Mouse (Mus musculus) adrenal gland, adult 8-10 months (tissue): ENCODE measurements around the gene Ctu2. TPM values are rescaled to one million over a fixed set of nuclear protein-coding genes. Genes with fewer than 3 reads are reported as not detected.

ENCODE experiments used
- DNase-seq: peaks from one replicate; pipeline ENCODE4 v3.0.0; 2022
- microRNA-seq, 2 experiments: library from miRNA; unstranded; fragments of <30 nt; microRNA quantifications; one replicate each; pipeline ENCODE4 v1.2.0; 2022
- total RNA-seq, 4 experiments: library from RNA; stranded (reverse); gene quantifications; 2 replicates each; pipeline ENCODE4 v1.2.4; 2022

Ctu2 gene
- total RNA-seq, 4 experiments from 2014 or later, result 25.8 to 28.5 (median 26.2) TPM

DNA sequence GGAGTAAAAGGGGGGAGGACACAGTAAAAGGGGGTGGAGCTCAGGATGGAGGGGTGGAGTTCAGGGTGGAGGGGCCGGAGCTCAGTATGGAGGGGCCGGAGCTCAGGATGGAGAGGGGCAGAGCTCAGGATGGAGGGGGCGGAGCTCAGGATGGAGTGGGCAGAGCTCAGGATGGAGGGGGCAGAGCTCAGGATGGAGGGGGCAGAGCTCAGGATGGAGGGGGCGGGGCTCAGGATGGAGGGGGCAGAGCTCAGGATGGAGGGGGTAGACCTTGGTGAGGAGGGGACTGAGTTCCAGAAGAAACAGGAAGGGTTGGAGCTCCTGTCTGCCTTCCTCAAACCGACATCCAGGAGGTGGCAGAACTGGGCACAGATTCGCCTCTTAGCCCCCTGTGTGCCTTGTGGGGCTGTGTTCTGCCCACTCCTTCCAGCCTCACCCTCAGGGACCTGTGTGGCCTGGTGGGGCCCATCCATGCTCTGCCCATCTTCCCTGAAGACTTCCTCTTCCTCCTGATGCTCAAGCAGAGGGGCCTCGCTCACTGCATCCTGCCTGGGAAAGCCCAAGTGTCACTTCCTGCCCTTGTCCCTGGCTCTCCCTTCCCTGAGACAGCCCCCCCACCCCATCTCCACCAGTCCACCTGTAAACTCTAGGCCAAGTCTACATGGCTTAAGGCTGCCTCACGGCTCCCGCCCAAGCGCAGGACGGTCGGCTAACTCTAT lies 21.2 kb downstream of the Ctu2 start:
- DNase-seq, result no peak

DNA sequence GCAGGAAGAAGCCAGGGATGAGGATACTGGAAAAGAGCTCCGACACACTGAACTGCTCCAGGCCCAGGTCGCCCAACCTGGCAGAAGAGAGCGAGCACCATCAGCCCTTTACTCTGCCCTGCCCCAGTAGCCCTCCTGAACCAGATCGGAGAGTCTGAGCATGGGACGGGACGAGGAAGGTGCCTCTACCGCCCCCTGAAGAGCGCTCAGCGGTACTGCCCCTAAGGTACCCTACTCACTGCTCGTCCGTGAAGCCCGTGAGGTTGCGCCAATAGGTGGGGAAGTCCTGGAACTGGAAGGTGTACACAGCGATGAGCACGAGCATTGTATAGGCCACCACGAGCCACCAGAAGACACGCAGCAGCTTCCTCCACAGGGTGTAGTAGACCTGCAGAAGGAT lies 22.0 kb downstream of the Ctu2 start:
- DNase-seq, result no peak

DNA sequence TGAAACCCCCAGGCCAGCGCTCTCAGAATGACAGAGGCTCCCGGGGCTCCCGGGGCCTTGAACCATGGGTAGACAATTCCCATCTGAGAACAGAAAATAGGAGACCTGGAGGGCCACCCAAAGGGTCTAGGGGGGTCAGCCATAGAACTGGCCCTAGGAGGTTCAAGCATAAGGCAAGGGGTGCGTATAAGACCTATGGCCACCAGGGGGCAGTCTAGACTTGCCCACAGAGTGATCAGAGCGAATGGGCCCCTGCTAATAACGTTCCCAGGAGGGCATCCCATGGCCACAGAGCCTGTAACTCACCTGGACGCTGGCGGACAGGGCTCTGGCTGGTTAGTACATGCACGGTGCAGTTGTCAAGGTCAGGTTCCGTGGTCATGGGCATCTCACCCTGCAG lies 24.9 kb downstream of the Ctu2 start:
- DNase-seq, result peak; percentile 51

DNA sequence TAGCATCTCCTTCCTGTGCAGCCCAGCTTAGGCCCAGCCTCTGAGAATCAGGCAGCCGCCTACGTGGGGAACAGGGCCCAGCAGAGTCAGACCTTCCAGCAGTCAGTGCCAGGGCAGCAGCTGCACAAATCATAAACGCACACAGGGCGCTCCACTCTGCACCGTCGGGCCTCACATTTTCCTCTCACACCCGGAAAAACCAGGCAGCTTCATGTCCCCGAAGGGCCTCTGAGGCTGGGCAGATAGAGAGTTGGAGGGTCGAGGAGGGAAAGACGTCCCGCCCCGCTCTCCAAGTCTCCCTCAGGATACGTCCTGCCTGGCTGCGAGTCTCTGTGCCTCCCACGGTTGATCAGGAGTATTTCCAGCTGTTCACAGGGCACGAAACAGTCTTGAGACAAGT lies 35.6 kb downstream of the Ctu2 start:
- no peak for DNase-seq

DNA sequence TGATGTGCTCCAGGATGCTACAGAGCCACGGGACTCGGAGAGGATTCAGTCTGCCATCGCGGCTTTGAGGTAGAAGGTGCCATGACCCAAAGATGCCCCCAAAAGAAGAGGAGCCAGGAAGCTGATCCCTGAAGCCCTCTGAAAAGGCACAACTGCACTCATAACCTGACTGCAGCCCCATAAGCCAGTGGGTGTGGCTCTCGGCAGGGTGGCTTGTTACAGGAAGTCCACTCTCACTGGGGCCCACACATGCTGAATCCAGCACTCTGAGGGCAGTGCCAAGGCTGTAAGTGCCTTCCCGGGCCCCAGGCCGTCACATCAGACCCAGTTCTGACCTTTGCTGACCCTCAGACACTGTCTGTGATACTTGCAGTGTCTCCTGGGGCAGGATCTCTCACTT lies 36.4 kb downstream of the Ctu2 start:
- no peak for DNase-seq

DNA sequence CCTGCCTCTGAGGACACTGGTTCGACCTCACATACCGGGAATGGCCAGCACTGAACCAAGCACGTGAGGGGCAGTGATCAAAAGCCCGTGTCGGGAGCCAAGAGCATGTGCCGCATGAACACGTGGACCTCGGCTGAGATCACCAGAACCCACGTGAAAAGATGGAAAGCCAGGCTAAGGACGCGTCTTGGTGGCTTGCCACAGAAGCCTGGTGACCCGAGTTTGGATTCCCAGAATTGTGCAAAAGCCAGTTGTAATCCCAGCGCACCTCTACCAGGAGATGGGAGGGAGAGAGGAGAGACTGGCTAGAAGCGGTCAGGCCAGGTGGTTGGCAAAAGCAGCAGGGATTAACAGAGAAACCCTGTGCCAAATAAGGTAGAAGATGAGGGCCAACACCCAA lies 39.8 kb downstream of the Ctu2 start:
- DNase-seq, result no peak

DNA sequence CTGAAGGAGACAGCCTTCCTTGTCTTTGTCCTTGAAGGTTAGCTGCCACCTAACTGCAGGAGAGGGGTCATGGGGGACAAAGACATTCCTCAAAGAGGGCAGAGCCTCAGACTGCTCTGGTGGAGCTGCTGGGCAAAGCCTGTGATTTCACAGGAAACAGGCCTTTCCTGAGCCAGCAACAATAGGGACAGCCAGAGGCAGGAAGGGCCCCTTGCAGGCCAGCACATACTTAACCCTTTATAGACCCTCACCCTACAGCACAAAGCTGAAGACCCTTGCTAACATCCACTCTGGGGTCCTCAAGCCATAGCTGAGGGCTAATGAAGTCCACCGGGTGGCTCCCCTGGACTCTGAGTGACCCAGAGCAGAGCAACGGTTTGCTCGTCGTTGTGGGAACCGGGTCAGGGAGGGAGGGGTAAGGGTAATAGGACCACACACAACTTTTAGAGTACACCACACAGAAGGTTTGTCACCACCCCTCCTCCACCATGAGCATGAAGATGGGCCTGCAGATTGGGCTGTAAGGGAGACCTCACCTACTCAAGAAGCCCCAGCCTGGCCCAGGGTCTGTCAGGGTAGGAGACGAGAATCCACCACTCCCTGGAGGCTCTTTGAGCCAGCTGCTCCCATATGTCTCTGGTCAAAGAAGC lies 41.7 kb downstream of the Ctu2 start:
- no peak for DNase-seq

DNA sequence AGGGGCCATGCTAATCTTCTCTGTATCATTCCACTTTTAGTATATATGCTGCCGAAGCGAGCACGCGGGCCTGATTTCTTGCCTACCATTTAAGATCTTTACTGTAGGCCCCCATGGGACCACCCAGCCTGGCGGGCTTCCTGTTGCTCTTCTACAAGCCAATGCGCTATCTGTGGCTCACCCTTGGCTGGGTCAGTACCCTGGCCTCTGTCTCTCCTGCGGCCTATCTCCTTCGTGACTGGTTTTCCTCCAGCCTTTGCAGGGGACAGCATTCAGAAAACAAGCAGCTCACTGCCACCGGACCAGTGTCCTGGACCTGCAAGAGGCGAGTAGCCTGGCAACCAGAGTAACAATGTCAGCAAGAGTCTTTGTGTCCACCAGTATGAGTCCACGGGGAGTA lies 44.7 kb downstream of the Ctu2 start:
- DNase-seq, result no peak

DNA sequence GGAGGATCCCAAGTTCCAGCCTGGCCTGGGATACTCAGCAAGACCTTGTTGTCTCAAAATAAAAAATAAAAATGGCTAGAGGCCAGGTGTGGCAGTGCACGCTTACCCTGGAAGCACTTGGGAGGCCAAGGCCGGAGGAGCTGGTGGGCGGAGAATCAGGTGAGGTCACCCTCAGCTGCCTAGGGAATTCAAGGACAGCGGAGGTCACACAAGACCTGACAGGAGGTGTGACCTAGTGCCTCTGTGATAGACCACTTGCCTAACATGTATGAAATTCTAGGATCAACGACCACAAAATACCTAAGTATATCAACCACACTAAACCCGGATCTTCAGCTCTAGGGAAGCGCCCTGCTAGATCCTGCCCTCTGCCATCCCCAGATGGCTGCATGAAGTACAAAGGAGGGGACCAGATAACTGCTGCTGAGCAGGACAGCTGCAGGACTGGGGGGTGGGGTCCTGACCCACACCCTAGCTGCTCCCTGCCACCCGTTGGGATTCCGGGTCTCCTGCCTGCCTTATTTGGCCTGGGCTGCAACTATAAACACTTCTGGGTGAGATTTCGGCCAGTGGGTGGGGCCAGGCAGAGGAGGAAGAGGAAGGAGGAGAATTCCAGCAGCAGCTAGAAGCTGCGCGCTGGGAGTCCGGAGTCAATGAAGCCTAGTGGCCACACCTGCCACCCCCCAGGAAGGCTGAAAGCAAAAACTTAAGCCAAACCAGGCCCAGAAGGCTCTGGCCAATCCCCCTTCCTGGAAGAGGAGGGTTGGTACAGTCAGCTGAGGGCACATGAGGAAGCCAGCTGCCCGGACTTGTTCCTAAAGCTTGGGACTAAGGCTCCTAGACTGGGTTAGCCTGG lies 47.1 kb downstream of the Ctu2 start:
- peak; percentile 50 for DNase-seq

DNA sequence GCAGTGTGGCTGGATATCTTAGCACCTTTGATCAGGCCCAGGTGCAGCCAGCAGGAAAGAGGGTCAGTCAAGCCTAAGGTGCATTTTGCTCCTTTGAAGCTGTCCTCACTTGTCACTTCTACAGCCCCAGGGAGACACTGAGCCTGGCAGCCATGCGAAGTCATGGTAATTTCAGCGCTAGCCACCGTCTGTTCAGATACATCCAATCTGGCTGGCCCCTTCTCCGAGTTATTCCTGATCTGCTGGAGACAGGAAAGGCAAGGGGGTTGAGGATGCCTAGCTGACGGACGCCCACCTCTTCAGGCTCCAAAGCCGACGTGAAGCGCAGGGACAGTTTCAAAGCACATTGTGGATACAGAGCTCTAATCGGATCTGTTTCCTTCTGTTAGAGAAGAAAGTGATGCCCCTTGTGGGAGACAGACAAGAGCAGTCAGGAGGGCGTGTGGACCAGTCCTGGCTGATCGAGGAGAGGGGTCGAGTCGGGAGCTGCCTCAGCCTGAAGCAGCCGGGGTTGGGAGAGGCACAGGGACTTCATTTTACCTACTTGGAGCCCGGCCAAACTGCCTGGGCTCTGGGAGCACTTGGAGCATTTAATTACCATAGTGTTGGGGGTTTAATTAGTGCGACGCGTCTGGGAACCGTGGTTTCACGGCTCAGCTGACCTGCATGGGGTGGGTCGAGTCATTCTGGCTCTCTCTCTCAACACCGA lies 47.9 kb downstream of the Ctu2 start:
- DNase-seq, result no peak

DNA sequence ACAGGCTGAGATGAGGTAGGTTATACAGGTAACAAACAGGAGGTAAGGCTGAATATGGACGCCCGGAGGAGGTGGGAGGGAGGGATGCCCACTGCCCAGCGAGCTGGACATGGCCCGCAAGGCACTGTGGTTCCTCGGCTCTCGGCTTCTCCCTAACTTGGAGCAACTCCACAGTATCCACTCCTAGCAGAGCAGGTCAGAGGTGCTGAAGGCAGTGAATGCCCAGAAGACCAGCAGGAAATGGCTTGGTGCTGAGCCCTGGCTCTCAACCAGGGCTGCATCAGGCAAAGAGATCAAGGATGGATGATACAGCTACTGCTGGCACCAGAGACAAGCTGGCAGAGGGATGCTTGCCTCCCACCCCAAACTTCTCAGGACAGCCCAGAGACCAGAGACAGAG lies 48.6 kb downstream of the Ctu2 start:
- DNase-seq, result no peak

DNA sequence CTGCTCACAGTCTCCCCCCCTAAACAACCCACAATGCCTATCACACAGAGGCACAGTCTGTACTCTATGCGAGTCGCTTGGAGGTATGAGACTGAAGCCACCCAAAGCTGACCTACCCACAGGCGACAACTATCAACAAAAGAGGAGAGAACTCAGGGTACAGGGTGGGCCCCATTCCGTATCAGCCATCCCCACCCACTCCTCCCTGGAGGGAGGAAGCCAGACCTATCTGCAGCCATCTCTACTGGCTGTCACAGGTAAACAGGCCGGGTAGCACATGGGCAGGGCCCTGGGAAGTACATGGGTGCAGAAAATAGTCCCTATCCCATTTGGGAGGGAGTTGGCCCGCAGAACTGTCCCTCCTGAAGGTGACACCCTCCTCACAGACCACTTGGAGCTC lies 49.1 kb downstream of the Ctu2 start:
- no peak for DNase-seq

DNA sequence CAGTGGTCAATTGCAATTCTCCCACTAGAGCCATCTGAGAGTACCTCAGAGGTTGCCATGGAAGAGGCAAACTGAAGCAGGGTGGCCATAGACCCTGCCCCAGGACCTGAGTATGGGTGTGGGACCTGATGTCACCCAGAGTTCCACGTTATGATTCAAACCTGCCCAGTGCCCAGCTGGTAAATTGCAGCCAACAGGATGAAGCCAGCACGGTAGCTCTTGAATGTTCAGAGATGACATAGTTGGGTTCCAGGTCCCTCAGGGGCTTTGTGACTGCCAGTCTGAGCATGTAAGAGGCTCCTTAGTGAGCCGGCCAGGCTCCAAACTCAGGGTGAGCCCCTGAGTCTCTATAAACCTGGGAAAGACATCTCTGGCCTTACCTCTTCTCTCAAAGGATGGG lies 50.1 kb downstream of the Ctu2 start:
- DNase-seq, result no peak

DNA sequence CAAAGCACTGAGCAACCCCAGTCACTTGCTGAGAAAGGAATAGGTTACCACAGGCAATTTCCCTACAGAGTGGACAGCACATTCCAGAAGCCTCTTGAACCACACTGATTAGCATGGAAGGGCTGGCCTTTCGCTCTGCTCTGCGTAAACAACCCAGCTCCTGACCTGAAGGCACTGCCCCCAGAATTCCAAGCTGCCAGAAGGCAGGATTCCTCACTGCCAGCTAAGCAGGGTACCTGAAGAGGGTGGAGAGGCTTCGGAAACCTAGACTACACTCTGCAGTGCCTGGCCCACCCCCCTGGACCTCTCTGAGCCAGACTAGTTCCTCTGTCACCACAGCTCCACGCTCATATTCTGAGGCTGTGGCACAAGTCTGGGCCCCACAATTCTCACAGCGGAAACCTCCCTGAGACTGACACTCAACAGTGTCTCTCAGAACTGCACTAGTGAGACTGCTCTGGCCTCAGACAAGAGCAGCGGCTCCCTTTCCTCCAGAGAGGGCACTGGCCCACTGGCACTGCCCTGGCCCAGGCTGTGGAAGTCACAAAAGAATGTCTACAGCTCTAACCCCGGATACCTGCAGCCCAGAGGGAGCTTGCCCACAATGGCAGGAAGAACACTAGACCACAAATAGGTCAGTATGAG lies 50.7 kb downstream of the Ctu2 start:
- no peak for DNase-seq

DNA sequence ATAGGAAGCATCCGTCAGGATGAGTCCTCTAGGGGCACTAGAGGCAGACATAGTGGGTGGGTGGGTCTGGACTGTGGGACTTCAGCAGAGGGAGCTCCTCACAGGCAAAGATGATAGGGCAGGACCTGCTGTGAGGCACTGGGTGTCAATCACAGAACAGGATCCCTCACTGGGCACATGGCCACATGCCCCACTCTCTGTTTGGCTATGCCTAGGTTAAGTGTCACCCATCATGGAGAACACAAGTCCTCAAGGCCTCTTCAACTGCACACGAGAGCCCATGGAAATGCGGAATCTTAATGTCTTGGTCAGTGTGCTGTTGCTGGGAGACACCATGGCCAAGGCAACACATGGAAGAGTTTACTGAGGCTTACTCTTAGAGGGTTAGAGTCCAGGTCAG lies 52.0 kb downstream of the Ctu2 start:
- no peak for DNase-seq

DNA sequence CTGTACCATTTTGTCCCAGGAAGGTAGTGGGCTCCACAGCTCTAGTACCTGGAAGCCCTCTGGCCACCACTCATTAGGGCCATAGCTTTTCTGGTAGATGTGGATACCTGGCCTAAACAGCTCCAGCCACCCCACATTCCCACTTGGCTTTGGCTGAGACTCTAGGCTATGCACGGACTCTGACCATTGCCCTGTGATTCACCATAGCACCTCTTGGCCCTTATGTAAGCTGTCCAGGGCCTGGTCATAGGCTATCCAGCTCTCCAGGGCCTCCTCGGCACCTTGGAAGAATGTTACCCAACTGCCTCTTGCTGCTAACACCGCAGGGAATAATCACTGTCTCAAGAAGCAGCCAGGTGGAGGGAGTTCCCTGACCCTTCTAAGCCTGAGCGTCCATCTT lies 53.2 kb downstream of the Ctu2 start:
- no peak for DNase-seq

DNA sequence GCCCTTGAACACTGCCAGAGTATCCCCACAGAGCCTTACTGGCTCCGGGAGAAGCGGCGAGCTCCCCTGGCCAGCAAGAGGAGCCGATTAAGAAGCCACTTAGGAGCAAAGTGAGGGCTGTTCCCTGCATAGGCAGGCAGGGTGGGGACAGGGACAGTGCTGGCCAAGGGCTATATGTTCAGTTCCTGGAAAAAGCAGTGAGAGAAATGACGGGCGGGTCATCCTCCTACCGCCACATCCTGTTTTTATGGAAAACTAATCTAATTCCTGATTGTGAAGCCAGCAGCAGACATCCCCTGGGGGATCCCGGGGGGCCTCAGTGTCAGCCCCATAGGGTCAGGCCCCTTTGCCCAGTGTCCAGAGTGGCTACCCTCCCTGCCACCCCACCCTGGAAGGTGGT lies 55.4 kb downstream of the Ctu2 start:
- no peak for DNase-seq

Small RNA genes lying within 50 kb of the gene (microRNA-seq; reads per million reads assigned to microRNA genes)
- gene Gm24366, result 0 reads per million in 2 experiments

Other genes starting within 250 kb of the Ctu2 start
- gene Zfpm1, start 194.0 kb upstream of the Ctu2 start, total RNA-seq, result 10 to 100 TPM; 17.3 to 35.3 (median 28.0) TPM
- gene Trhr2, start 115.4 kb upstream of the Ctu2 start, total RNA-seq, result not detected
- gene Zc3h18, start 99.5 kb upstream of the Ctu2 start, total RNA-seq, result 10 to 100 TPM; 38.4 to 55.0 (median 47.0) TPM
- under 1 TPM in 1 of 4 experiments, not detected in 3; 0.43 TPM for gene Il17c, start 54.1 kb upstream of the Ctu2 start, total RNA-seq
- gene Cyba, start 43.2 kb upstream of the Ctu2 start, total RNA-seq, result 10 to 100 TPM; 34.3 to 52.7 (median 43.6) TPM
- 10 to 100 TPM; 16.7 to 33.1 (median 22.0) TPM for gene Mvd, start 32.7 kb upstream of the Ctu2 start, total RNA-seq
- not detected for gene Snai3, start 15.4 kb upstream of the Ctu2 start, total RNA-seq
- 10 to 100 TPM; 46.3 to 68.8 (median 57.7) TPM for gene Rnf166, start 79 bp upstream of the Ctu2 start, total RNA-seq
- gene Piezo1, start 75.2 kb downstream of the Ctu2 start, total RNA-seq, result 10 to 100 TPM; 13.8 to 25.2 (median 18.5) TPM
- gene Cdt1, start 91.9 kb downstream of the Ctu2 start, total RNA-seq, result 1 to 10 TPM; 4.8 to 9.9 (median 8.2) TPM
- 100 to 1,000 TPM in 3 of 4 experiments, 10 to 100 TPM in 1; 83.4 to 110 (median 106) TPM for gene Aprt, start 100.8 kb downstream of the Ctu2 start, total RNA-seq
- gene Galns, start 135.3 kb downstream of the Ctu2 start, total RNA-seq, result 10 to 100 TPM in 2 of 4 experiments, 1 to 10 TPM in 2; 6.4 to 11.6 (median 9.1) TPM
- gene Trappc2l, start 135.5 kb downstream of the Ctu2 start, total RNA-seq, result 10 to 100 TPM; 61.7 to 64.9 (median 62.9) TPM
- not detected for gene Pabpn1l, start 146.6 kb downstream of the Ctu2 start, total RNA-seq
- 10 to 100 TPM; 10.9 to 21.7 (median 15.3) TPM for gene Cbfa2t3, start 223.0 kb downstream of the Ctu2 start, total RNA-seq